Mouse (Mus musculus): ENCODE data around the gene Tent2.
"Not testable (repeated sequence)": the region's sequence is repeated elsewhere in the genome, so short reads cannot be mapped to it uniquely, and the experiment has no call there.

The Tent2 gene

DNA sequence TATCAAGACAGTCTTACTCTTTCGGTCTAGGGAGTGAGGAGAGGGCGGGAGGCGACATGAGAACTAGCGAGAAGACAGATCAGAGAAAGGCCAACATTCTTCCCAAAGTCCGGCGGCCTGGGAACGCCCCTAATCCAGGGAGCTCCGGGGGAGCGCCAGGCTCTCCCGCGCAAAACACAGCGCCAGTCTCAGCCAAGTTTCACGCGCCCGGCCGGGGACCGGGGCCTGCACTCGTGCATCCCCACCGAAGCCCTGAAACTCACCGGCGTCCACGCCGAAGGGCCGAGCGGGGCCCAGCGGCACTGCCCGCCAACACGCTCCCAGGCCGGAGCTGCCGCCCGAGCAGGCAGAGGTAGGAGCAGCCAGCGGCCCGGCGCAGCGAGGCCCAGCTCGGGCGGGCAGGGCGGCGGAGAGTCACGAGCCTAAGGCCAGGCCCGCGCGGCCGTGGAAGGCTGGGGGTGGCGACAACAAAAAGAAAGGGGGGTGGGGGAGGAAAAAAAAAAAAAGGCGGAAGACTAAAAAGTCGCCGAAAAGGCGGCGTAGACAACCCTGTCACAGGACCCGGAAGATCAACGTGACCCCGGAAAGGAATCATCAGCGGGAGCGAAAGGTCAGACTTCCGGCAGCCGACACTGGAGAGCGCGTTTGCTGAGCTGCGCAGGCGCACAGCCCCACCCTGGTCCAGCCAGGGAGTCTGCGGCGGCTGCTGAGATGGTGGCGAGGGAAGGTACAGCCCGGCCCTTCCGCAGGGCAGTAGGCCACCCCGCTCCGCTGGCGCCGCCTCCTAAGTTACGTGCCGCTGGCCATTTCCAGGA lies at the start of gene Tent2:
Gene Tent2 (minus strand): TSS at position 555 of the 815 bp plus-strand sequence.
- peak; percentile 92 to 95 for DNase-seq (ENCODE audit: low spot score in 2 of 2)

DNA sequence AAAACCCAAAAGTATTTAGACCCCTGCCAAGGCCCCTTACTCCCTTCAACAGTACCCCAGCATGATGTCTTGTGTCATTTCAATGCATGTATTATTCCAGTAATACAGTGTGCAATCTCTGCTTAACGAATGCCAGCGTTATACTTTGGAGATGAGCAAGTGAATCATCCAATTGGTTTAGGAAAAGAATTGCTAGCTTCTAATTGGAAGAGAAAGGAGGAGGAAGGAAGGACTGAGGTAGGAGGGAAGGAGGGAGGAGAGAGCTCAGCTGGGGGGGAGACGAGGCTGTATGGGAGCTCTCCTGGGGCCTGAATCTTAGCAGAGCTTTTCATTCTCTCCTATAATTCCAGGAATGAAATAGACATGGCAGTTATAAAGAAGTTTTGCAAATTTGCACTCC lies 49.0 kb upstream of the Tent2 start:
- DNase-seq (ENCODE audit: low spot score in 2 of 2), result no peak

DNA sequence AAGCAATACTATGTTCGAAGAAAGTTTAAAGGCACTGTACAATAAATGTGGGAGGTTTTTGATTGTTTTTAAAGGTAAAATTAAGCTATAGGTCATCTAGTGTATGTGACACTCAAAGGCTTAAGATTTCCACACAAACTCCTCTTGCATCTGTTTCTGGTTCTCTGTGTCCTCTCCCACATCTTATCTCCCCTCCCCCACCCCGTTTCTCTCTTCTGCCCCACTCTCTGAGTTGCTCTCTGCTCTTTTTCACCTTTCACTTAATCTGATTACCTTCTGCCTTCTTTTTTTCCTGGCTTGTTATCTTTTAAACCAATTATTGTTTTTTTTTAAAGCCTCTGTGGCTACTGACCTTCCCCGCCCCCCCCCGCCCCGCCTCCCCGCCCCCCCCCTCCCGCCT lies 47.4 kb upstream of the Tent2 start:
- DNase-seq (ENCODE audit: low spot score in 2 of 2), result no peak

DNA sequence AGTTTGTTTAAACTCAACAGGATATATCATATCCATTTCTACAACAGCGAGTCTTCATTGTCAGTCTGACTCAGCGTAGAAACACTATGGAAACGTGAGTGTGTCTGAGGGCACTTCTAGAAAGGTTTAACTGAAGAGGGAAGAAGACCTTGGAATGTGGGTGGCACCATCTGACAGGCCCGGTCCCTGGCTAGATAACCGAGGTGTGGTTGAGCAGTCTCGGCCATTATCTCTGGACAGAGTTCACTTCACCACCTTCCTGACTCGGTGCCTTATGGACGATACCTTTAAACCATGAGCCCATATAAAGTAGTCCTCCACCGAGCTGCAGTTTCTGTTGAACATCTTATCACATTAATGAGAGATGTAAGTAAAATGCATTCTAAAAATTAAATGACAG lies 46.9 kb upstream of the Tent2 start:
- DNase-seq (ENCODE audit: low spot score in 2 of 2), result no peak

DNA sequence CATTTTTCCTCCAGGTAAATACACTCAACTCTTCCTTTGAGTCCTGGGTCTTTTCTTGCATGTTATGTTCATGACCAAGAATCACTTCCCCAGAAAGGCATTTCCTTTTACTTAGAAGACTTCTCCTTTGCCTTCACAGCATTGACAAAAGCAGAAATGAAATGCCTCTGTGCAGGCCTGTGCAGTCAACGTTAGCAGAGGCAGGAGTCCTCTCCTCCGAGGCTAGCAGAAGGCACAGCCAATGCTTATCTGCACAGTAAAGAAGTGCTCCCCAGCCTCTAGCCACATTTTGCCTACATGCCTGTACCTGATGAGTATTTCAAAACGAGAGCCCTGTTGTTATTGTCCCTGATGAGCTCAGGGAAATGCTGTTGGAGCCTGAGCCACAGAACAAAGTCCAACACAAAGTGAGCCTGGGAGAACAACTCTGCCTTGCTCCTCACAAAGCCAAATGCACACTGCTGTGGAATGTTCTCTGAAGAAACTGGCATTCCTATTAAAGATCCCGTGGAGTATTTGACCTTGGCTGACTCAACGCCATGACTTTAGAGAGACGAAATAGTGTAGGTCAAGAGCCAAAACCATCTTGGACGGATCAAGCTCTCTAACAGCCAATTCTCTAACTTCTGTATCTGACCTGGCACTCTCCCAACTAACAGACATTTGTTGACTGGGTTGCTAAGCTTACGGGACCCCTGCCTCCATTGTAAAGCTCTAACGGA lies 45.7 kb upstream of the Tent2 start:
- DNase-seq (ENCODE audit: low spot score in 2 of 2), result peak in 1 of 2 experiments; percentile 29

DNA sequence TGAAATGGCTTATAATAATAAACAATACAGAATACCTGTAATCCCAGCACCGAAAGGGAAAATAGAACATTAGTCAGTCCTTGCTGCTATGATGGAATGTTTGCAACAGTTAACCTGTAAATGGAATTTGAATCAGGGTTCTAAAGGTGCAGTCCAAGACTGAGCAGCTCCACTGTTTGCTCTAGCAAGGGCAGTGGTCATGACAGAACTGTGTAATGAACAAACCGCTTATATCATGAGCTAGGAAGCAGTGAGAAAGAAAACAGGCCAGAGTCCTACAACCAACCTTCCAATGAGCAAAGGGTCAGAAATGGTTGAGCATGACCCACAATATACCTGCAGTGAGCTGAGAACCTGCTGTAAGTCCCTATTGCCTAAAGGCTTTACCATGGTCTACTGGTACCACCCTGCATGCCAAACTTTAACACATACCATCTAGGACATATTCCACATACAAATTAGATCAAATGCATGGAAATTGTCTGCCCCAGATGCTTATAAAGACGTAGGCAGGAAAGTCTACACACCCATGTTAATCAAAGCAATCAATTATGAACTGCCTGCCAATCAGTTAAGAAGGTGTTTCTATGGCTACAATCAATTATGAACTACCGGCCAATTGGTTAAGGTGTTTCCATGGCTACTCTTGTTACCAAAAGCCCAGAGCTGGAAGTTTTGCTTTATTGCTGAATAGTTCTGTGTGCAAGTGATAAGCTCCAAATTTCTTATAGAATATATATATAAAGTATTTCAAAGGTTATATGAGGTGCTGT lies 42.3 kb upstream of the Tent2 start:
- DNase-seq (ENCODE audit: low spot score in 2 of 2), result no peak

DNA sequence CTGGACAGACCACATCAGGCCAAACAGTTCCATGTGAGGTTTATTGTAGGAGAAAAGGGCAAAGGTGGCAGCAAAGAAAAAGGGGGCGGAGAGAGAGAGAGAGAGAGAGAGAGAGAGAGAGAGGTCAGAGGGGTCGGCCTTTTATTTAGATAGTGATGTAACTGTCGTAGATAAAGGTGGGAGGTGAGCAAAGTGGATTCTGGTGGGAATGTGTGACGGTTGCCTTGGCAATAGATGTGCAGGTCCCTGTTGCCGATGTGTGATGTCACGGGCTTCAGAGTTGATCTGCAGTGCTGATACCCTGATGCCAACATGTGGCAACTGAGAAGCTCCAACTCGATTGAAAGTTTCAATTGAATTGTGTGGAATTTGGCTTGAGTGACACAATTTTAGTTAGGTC lies 40.1 kb upstream of the Tent2 start:
- DNase-seq (ENCODE audit: low spot score in 2 of 2), result no peak

DNA sequence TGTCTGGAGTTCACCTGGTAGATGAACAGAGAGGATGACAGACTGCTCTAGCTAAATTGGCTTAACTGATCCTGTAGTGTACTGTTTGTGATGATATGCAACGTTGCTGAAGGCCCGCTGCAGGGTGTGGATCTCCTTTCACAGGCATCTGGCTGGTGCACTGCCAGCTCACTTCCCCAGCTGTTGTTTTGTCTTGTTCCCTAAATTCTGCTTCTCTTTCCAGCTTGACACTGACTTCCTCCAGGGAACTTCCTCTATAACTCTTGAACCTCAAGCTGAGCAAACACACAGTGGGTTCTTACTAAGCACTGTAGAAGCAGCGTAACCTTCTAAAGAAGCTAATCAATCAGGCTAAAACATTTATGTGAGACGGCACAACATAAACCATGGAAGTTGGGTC lies 38.8 kb upstream of the Tent2 start:
- DNase-seq (ENCODE audit: low spot score in 2 of 2), result peak in 1 of 2 experiments; percentile 14

DNA sequence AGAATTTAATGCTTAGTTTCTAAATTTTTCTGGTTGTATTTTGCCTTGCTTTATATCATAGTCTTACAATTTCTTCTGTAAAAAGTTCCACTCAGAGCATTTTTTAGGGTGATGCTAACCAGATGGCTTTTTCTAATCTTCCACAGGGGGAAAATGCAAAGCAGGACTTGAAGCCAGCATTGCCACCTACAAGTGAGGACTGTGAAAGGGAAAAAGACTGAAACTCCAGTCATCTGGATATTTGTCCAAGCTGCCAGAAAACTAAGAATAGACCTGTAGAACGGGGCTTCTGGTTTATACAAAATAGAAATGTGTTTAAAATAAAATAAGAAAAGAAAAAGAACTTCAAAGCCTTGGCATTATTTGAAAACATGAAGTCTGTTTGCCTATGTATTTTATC lies 19.6 kb upstream of the Tent2 start:
- no peak for DNase-seq (ENCODE audit: low spot score in 2 of 2)

DNA sequence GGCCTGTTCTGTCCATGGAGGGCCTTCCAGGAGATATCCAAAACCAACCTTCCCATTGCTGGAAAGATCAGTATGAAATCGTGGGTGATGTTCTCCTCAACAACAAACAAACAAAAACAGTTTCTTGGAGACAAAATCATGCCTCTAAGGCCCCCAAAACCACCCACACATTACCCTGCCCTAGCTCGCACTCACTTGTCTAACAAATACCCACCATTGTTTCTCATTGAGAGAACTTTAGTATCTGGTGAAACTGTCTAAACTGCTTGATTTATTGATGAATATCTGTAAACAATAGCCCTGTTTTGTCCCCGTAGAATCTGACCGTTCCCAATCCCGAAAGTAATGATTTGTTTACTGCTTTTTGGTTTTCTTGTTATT lies 451 bp upstream of the Tent2 start:
- no peak for DNase-seq (ENCODE audit: low spot score in 2 of 2)

DNA sequence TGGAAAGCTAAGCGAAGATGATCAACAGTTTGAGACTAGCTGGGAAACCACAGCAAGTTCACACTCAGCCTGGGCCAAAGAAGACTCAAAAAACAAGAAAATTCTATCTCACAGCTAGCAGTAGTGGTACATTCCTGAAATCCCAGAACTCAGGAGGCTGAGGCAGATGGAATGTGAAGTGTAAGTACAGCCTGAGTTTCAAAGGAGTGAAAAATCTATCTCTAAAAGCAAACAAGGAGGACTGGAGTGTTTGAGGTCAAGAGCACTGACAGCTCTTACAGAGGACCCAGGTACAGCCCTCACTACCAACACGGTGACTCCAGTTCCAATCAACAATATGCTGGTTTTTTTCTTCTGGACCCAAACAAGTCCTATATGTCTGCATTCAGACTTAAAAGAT lies 2.8 kb downstream of the Tent2 start:
- DNase-seq (ENCODE audit: low spot score in 2 of 2), result no peak

DNA sequence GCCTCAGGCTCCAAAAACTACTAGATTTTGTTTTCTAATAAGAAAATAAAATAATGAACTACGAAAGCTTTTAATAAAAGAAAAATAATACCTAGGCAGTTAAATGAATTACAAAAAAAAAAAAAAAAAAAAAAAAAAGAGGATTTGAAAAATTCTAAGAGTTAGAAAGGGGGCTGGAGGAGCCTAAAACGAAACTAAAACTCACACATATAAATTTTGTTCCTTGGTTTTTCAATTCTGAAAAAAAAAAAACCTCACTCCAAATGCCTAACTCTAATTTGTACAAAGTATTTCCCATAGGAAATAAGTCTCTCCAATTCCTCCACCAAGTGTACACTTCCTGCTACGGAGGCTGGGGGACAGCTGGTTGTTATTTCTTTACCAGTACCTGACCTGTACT lies 3.4 kb downstream of the Tent2 start:
- no peak for DNase-seq (ENCODE audit: low spot score in 2 of 2)

DNA sequence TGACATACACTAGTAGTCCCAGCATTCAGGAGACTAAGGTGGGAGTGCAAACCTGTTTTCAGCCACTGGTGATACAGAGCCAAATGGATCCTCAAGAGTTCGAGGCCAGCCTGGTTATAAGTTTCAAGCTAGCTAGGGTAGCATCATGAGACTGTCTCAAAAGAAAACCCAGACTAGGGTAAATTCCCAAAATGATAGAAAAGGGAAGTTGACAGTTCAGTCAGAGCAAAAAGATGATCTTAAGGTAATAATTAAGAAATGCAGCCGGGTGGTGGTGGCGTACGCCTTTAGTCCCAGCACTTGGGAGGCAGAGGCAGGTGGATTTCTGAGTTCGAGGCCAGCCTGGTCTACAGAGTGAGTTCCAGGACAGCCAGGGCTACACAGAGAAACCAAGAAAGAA lies 4.4 kb downstream of the Tent2 start:
- DNase-seq (ENCODE audit: low spot score in 2 of 2), result not testable (repeated sequence)

DNA sequence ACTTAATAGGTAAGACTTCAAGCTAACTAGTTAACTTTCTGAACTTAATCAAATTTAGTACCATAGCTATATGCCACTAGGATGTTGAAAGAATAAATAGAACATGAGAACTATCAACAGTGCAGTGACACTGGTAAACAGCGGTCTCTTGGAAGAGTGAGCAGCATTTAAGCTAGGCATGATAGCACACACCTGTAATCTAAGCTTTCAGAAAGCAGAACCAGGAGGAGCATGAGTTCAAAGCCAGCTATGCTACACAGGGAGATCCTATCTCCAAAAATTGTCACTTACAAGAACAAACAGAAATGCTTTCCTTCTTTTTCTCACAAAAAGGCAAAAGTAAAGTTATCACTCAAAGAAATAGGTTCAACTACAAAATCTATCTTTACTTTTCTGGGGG lies 11.8 kb downstream of the Tent2 start:
- DNase-seq (ENCODE audit: low spot score in 2 of 2), result no peak

DNA sequence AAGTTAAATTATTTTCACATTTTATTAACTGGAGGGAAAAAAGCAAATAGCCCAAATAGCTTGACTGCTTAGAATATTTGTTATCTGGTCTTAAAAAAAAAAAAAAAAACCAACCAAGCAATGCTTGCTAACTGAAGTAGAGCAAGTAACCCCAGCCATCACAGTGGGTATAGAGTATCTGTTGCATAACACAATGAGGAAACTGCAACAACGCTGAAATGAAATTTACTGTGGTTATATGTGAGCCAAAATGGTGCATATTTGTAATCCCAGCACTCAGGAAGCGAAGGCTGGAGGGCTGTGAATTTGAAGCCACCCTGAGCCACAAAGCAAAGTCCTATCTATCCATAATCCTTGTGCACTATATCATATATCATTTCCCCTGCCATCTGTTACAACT lies 12.7 kb downstream of the Tent2 start:
- no peak for DNase-seq (ENCODE audit: low spot score in 2 of 2)

DNA sequence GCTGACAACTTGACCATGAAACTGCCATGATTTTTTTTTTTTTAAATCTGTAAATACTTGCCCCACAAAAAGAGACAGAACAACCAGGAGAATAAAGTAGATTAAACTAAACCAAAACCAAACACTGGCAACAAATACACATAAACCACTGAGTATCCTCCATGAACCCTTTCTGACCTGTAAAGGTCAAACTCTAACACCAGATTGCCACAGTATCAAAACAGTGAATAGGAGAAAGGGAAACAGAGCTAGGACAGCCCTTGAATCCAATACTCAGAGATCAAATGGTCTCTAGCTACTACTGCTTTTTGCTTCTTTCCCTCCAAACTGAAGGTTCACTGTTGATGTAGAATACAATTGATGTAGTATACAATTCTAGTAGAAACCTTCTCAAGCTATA lies 14.6 kb downstream of the Tent2 start:
- no peak for DNase-seq (ENCODE audit: low spot score in 2 of 2)

DNA sequence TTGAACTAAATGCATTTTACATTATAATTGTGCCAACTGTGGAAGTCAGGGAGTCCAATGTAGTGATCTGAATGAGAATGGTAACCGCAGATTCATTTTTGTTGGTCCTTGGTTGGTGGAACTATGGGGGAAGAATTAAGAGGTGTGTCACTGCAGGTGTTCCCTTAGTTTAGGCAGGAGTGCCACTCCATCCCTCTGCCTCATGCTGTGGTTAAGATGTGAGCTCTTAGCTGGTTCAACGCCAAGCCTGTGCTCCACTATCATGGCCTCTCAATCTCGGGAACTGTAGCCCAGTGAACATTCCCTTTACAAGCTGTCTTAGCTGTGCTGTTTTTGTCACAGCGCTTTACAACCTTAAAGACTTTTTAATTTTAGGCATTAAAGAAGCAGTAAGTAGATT lies 28.9 kb downstream of the Tent2 start:
- no peak for DNase-seq (ENCODE audit: low spot score in 2 of 2)

DNA sequence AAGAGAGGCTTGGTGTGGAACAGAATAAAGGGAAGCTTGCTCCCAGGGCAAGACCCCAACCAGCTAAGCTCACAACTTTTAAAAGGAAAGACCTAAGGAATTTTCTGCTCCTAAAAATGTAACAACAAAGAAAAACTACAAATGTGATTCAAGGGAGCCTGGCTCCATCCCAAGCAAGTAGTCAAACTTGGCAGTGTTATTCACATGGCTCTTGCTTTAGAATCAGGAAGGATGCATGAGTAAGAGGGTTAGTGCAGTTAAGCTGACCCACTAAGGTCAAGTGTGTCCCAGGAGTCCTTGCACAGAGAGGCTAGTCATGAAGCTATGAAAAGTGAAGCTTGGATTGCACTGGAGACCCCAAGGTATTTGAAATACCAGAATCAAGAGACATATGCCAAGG lies 29.7 kb downstream of the Tent2 start:
- no peak for DNase-seq (ENCODE audit: low spot score in 2 of 2)

DNA sequence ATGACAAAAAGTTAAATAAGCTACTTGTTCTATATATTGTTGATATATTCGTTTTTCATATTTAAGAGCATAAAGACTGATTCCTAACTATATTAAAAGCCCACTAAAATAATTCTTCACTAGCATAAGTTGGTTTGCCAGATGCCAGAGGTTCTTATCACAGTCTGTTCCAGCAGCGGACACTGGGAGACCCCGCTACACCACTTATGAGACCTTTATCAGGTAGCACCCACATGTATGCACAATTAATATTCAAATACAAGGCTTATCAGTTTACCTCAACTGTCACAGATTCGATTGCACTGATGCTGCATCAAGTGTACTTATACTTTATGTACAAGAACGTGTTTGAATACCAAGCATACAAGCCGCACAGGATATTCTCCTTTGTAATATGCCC lies 33.9 kb downstream of the Tent2 start:
- no peak for DNase-seq (ENCODE audit: low spot score in 2 of 2)

DNA sequence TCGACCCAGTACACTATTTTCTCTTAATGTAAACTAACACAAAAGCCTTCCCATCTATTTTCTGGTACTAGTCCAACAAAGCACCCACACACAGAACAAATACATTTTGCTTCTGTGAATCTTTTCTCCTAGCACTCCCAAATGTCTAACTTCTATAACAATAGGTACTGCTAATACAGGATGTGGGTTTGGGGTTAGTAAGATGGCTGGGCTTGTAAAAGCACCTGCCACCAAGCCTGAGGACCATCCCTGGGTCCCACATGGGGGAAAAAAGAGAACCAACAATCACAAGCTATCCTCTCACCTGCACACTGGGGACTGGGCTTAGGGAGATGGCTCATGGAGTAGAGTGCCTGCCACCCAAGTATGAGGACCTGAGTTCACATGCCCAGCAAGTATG lies 38.9 kb downstream of the Tent2 start:
- no peak for DNase-seq (ENCODE audit: low spot score in 2 of 2)

DNA sequence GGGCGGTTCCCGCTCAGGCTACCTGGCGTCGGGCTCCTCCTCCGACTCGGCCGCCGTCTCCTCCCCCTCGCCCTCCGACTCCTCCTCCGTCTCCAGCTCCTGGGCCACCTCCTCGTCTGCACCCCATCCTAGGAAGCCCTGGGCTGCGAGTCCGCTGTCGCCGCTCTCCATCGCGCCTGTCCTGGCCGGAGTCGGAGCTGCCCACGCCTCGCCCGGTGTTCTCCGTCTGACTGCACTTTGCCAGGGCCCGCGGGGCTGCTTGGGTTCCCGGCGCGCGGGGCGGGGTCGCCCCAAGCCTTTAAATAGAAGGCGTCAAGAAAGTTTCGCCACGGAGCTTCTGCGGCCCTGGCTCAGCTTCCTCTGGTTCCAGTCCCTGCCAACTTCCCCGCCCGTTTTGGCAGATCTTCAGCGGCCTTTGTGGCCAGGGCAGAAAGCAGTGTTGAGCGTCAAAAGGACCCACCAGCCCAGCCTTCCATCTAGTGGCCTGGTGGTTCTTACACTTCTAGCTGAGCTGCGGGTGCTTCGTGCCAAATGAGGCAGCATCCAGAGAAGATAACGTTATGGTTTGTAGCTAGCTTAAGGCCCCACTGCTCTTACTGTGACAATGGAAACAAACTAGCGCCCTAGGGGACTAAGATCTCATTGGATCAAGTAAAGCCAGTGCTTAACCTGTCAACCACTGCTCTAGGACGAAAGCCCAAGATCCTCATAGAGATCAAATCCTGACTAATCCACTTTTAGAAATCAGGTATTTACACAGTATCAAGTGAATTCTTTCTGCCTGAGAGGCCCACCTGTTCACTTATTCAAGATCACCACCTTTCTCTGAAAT lies 47.6 kb downstream of the Tent2 start, which contains the start of gene Cmya5:
Gene Cmya5 (minus strand): TSS at position 389 of the 832 bp plus-strand sequence.
- DNase-seq (ENCODE audit: low spot score in 2 of 2), result peak; percentile 51 to 74

All from spleen, postnatal 4 days (tissue).